Mouse (Mus musculus): Measurements from ENCODE around the gene Tnfaip1. TPM values are rescaled to one million over a fixed set of nuclear protein-coding genes. Genes with fewer than 3 reads are reported as not detected.

Tnfaip1 gene
- polyA plus RNA-seq, 1 experiment, result 30.1 TPM

GRCm38 (mm10) chr11:78499004-78499403, 37.1 kb downstream of the Tnfaip1 start, which contains the start of gene Vtn:
Vtn (plus strand) TSS chr11:78499091.
- Histone ChIP-seq H3K4me1 (ENCODE audit: control insufficient read depth, insufficient read depth, insufficient read length, low read length) (no peaks in the 10 kb centered on the region), H3K4me3 (ENCODE audit: insufficient read depth, low read depth, low read length) (peak within 1 kb of the TSS; percentile 61), H3K27ac (replicated peaks; ENCODE audit: low read depth, low read length) (peak within 1 kb of the TSS; percentile 35; the same call in 1 of the 2 replicates)

- Histone ChIP-seq H3K4me3 (ENCODE audit: insufficient read depth, low read depth, low read length) (peak within 1 kb of the TSS; percentile 61), H3K4me1 (ENCODE audit: control insufficient read depth, insufficient read depth, insufficient read length, low read length) (no peaks in the 10 kb centered on the region), H3K27ac (replicated peaks; ENCODE audit: low read depth, low read length) (no peak within 1 kb of the TSS)
These were observed 38.3 kb downstream of the Tnfaip1 start, which contains the start of gene Sarm1 for GRCm38 (mm10) chr11:78497544-78498522. Sarm1 (minus strand) TSS chr11:78497754.

- H3K27ac ChIP-seq (replicated peaks; ENCODE audit: low read depth, low read length), result no peak overlapping the region
- peak overlapping the region; percentile 44 for H3K4me3 ChIP-seq (ENCODE audit: insufficient read depth, low read depth, low read length)
- no peaks in the 10 kb centered on the region for H3K4me1 ChIP-seq (ENCODE audit: control insufficient read depth, insufficient read depth, insufficient read length, low read length)
These were observed 39.0 kb downstream of the Tnfaip1 start for GRCm38 (mm10) chr11:78497071-78497541.

GRCm38 (mm10) chr11:78495904-78496303, 40.2 kb downstream of the Tnfaip1 start:
- Histone ChIP-seq H3K27ac (replicated peaks; ENCODE audit: low read depth, low read length) (no peak overlapping the region), H3K4me1 (ENCODE audit: control insufficient read depth, insufficient read depth, insufficient read length, low read length) (no peaks in the 10 kb centered on the region), H3K4me3 (ENCODE audit: insufficient read depth, low read depth, low read length) (no peak overlapping the region)

DNA sequence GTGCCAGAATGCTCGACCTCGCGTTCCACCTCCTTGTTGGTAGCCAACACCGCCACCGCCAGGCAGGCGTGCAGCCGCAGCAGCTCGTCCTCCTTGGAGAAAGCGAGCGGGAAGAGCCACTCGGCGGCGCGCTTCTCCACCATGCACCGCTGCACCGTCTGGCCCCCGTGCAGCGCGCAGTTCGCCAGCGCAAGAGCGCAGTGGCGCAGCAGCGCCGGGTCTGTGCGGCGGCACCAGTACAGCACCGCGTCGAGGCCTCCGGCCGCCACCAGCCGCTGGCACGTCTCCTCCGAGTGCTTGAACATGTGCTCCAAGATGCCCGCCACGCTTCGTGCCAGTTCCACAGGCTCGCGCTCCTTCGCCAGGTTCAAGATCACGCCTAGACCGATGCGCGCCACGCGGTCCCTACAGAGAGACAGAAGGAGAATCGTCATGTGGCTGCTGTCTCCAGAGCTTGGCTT, 45.3 kb downstream of the Tnfaip1 start:
- no peak overlapping the region for H3K27ac ChIP-seq (replicated peaks; ENCODE audit: low read depth, low read length)
- no peaks in the 10 kb centered on the region for H3K4me1 ChIP-seq (ENCODE audit: control insufficient read depth, insufficient read depth, insufficient read length, low read length)
- peak overlapping the region; percentile 11; the same call in 1 of the 2 replicates for H3K4me3 ChIP-seq (ENCODE audit: insufficient read depth, low read depth, low read length)

DNA sequence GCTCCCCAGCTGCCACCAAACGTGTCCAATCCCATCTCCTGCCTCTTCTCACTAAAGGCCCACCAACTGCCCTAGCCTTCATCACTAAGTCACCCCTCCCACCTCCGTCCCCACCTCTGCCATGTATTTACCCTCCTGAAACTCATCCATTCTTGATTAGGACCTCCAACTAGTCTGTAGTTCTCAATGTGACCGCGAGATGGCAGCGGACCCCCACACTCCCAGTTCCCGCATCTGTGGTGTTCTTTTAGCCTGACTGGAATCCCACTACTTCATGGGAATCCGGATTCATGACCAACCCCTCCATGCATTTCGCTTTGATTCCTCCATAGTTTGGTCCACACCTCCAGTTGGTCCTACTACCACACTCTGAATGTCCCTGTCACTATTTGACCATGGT, 48.0 kb downstream of the Tnfaip1 start:
- Histone ChIP-seq H3K4me3 (ENCODE audit: insufficient read depth, low read depth, low read length) (no peak overlapping the region), H3K27ac (replicated peaks; ENCODE audit: low read depth, low read length) (no peak overlapping the region), H3K4me1 (ENCODE audit: control insufficient read depth, insufficient read depth, insufficient read length, low read length) (no peaks in the 10 kb centered on the region)

DNA sequence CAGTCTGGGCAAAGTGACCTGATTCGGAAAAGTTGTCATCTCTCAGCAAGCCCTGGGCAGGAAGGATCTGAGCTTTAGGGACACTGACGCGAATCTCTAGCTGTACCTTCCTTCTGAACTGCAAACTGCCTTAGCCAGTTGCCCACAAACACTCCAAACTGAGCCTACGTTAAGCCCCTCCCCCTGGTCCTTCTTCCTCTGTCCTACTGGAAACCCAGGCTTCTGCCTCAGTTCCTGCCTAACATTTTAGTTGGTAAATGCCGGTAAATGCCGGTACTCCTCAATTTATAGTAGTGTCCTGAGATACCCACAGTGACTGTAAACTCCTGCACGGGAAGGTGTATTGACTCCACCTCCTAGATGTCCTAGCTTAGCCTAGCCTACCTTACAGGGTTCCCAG, 52.5 kb downstream of the Tnfaip1 start:
- Histone ChIP-seq H3K4me1 (ENCODE audit: control insufficient read depth, insufficient read depth, insufficient read length, low read length) (no peaks in the 10 kb centered on the region), H3K27ac (replicated peaks; ENCODE audit: low read depth, low read length) (no peak overlapping the region), H3K4me3 (ENCODE audit: insufficient read depth, low read depth, low read length) (no peak overlapping the region)

DNA sequence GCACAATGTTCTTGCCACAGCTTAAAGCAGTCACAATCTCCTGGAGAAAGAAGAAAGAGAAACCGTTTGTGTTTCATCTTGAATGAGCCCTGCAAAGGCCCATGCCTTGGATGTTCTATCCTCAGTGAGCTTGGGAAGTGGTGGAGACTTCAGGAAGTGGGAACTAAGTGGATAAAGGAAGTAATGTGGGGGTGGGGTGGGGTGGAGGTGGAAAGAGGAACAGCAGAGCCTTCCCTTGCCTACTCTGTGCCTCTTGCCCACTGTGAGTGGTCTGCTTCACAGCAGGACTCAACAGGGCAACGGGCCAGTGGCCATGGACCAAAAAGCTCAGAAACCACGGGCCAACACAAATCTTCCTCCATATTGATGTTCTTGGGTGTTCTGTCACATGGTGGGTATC, 60.8 kb downstream of the Tnfaip1 start:
- Histone ChIP-seq H3K27ac (replicated peaks; ENCODE audit: low read depth, low read length) (no peak overlapping the region), H3K4me1 (ENCODE audit: control insufficient read depth, insufficient read depth, insufficient read length, low read length) (no peaks in the 10 kb centered on the region)

More for the DNA sequence above, 60.8 kb downstream of the Tnfaip1 start:
- no peak overlapping the region for H3K4me3 ChIP-seq (ENCODE audit: insufficient read depth, low read depth, low read length)

Other genes starting within 250 kb of the Tnfaip1 start
- gene BC030499, start 245.5 kb downstream of the Tnfaip1 start, polyA plus RNA-seq (2012; ENCODE audit: insufficient read depth, insufficient read length, missing spikeins), result not detected in 2 replicates
- 0.29 and 0.87 TPM in 2 replicates for gene Spag5, start 234.8 kb downstream of the Tnfaip1 start, polyA plus RNA-seq (2012; ENCODE audit: insufficient read depth, insufficient read length, missing spikeins)
- gene Aldoc, start 213.4 kb downstream of the Tnfaip1 start, polyA plus RNA-seq (2012; ENCODE audit: insufficient read depth, insufficient read length, missing spikeins), result 1.9 and 2.3 TPM in 2 replicates
- 14.4 and 19.7 TPM in 2 replicates for gene Pigs, start 207.9 kb downstream of the Tnfaip1 start, polyA plus RNA-seq (2012; ENCODE audit: insufficient read depth, insufficient read length, missing spikeins)
- gene Unc119, start 192.8 kb downstream of the Tnfaip1 start, polyA plus RNA-seq (2012; ENCODE audit: insufficient read depth, insufficient read length, missing spikeins), result 16.9 and 30.7 TPM in 2 replicates
- not detected in 2 replicates for gene Foxn1, start 149.8 kb downstream of the Tnfaip1 start, polyA plus RNA-seq (2012; ENCODE audit: insufficient read depth, insufficient read length, missing spikeins)
- gene Slc13a2, start 114.1 kb downstream of the Tnfaip1 start, polyA plus RNA-seq (2012; ENCODE audit: insufficient read depth, insufficient read length, missing spikeins), result not detected in 2 replicates
- 9.2 and 11.8 TPM in 2 replicates for gene Slc46a1, start 70.6 kb downstream of the Tnfaip1 start, polyA plus RNA-seq (2012; ENCODE audit: insufficient read depth, insufficient read length, missing spikeins)
- gene Sarm1, start 38.6 kb downstream of the Tnfaip1 start, polyA plus RNA-seq (2012; ENCODE audit: insufficient read depth, insufficient read length, missing spikeins), result not detected in 2 replicates
- gene Vtn, start 37.2 kb downstream of the Tnfaip1 start, polyA plus RNA-seq (2012; ENCODE audit: insufficient read depth, insufficient read length, missing spikeins), result 6.4 and 10.8 TPM in 2 replicates
- not detected in 2 replicates for gene Sebox, start 32.9 kb downstream of the Tnfaip1 start, polyA plus RNA-seq (2012; ENCODE audit: insufficient read depth, insufficient read length, missing spikeins)
- 21.4 and 27.2 TPM in 2 replicates for gene Tmem199, start 24.2 kb downstream of the Tnfaip1 start, polyA plus RNA-seq (2012; ENCODE audit: insufficient read depth, insufficient read length, missing spikeins)
- gene Poldip2, start 24.1 kb downstream of the Tnfaip1 start, polyA plus RNA-seq (2012; ENCODE audit: insufficient read depth, insufficient read length, missing spikeins), result 190 and 193 TPM in 2 replicates
- 67.3 and 75.5 TPM in 2 replicates for gene Ift20, start within 50 bp of the Tnfaip1 start, polyA plus RNA-seq (2012; ENCODE audit: insufficient read depth, insufficient read length, missing spikeins)
- gene Tmem97, start 14.4 kb upstream of the Tnfaip1 start, polyA plus RNA-seq (2012; ENCODE audit: insufficient read depth, insufficient read length, missing spikeins), result 14.8 and 20.7 TPM in 2 replicates
- gene Nlk, start 161.0 kb upstream of the Tnfaip1 start, polyA plus RNA-seq (2012; ENCODE audit: insufficient read depth, insufficient read length, missing spikeins), result 16.8 and 20.5 TPM in 2 replicates
- 14.9 and 23.2 TPM in 2 replicates for gene Ccnq, start 215.4 kb upstream of the Tnfaip1 start, polyA plus RNA-seq (2012; ENCODE audit: insufficient read depth, insufficient read length, missing spikeins)